Mouse (Mus musculus): Measurements from ENCODE around the gene Nemp2. TPM values are rescaled to one million over a fixed set of nuclear protein-coding genes. Genes with fewer than 3 reads are reported as not detected.
A peak's percentile ranks its signal among the peaks of the same experiment; 100 is the strongest.

Gene Nemp2
- polyA plus RNA-seq (2015; fragmentation: Nextera tagmentation; extraction: Ambion mirVana) = 1.6 and 2.4 TPM in 2 replicates

- Histone ChIP-seq H3K27ac (peak within 1 kb of the TSS; percentile 69; the same call in 1 of the 2 replicates), H3K4me2 (peak within 1 kb of the TSS; percentile 74), H3K27me3 (no peaks in the 10 kb centered on the region), H3K4me3 (replicated peaks) (peak within 1 kb of the TSS; percentile 87), H3K4me1 (replicated peaks) (peaks cover 11% of the 10 kb centered on the region), H3K9me3 (replicated peaks) (no peaks in the 10 kb centered on the region), H3K36me3 (peaks cover 4% of the 10 kb centered on the region; the same call in 1 of the 2 replicates), H3K9ac (peak within 1 kb of the TSS; percentile 82)
- peak; percentile 81 for DNase-seq
- WGBS (ENCODE audit: insufficient replicate concordance) = under 1% methylated on average over 44 of the region's 44 CpGs
- ATAC-seq (ENCODE audit: low read depth) = peak; percentile 92
Measured at GRCm38 (mm10) chr1:52630248-52630936, at the start of gene Nemp2. Nemp2 (plus strand) TSS chr1:52630703.

GRCm38 (mm10) chr1:52581744-52582143, 48.8 kb upstream of the Nemp2 start:
- DNase-seq (no peak), ATAC-seq (ENCODE audit: low read depth) (no peak)
- no peaks in the 10 kb centered on the region for H3K36me3 ChIP-seq
- no peak overlapping the region for H3K27ac ChIP-seq
- H3K27me3 ChIP-seq = no peaks in the 10 kb centered on the region
- H3K9me3 ChIP-seq (replicated peaks) = no peaks in the 10 kb centered on the region
- WGBS (ENCODE audit: insufficient replicate concordance) = 49% methylated on average over 6 of the region's 6 CpGs
- H3K4me1 ChIP-seq (replicated peaks) = peaks cover 15% of the 10 kb centered on the region; the same call in 1 of the 2 replicates
- H3K4me3 ChIP-seq (replicated peaks) = no peak overlapping the region
- H3K4me2 ChIP-seq = no peak overlapping the region
- H3K9ac ChIP-seq = no peak overlapping the region

DNA sequence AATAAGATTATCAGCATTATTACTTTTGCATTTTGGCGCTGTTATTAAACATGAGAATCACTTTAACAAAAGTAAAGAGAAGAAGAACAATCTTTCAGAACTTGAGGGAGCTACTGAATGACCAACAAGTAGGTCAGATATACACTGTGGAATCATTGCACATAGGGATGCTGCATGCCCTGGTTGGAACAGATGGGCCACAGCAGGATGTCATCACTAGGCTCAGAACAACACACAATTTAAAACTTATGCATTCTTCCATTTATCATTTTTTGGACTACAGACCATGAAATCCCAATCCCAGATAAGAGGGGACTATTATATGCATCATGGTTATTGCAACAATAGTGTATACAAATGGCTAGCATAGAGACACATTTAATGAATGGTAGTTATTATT, 47.6 kb upstream of the Nemp2 start:
- WGBS (ENCODE audit: insufficient replicate concordance) = 74% methylated on average over 1 of the region's 1 CpGs
- H3K4me2 ChIP-seq = no peak overlapping the region
- peaks cover 10% of the 10 kb centered on the region; the same call in 1 of the 2 replicates for H3K4me1 ChIP-seq (replicated peaks)
- DNase-seq = no peak
- H3K9me3 ChIP-seq (replicated peaks) = no peaks in the 10 kb centered on the region
- no peak overlapping the region for H3K27ac ChIP-seq
- H3K27me3 ChIP-seq = no peaks in the 10 kb centered on the region
- H3K4me3 ChIP-seq (replicated peaks) = no peak overlapping the region
- no peak for ATAC-seq (ENCODE audit: low read depth)
- H3K9ac ChIP-seq = no peak overlapping the region
- no peaks in the 10 kb centered on the region for H3K36me3 ChIP-seq

- Histone ChIP-seq H3K4me2 (no peak overlapping the region), H3K27me3 (no peaks in the 10 kb centered on the region), H3K36me3 (no peaks in the 10 kb centered on the region), H3K4me1 (replicated peaks) (peaks cover 10% of the 10 kb centered on the region; the same call in 1 of the 2 replicates), H3K27ac (no peak overlapping the region), H3K9ac (no peak overlapping the region), H3K4me3 (replicated peaks) (no peak overlapping the region), H3K9me3 (replicated peaks) (no peaks in the 10 kb centered on the region)
- WGBS (ENCODE audit: insufficient replicate concordance) = 60% methylated on average over 11 of the region's 11 CpGs
- DNase-seq = no peak
- ATAC-seq (ENCODE audit: low read depth) = no peak
Measured at GRCm38 (mm10) chr1:52596982-52597646, 33.4 kb upstream of the Nemp2 start.

DNA sequence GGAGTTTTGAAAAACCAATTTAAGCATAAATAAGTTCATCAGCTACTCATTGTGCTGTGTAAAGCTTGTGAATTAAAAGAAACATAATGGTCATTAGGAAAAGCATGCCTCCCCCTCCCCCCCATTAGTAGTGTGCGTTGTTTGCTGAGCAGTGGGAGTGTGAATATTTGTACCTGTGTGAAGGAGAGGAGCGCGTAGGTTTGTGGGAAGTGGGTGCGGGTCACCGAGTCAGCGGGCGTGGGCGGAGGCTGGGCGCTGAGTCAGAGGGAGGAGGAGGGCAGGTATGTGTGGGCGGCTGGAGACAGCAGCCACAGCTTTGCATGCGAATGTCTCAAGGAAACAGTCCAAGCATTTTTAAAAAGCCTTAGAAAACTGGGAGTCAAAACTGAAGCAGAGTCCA, 32.7 kb upstream of the Nemp2 start:
- H3K4me3 ChIP-seq (replicated peaks) = no peak overlapping the region

DNA sequence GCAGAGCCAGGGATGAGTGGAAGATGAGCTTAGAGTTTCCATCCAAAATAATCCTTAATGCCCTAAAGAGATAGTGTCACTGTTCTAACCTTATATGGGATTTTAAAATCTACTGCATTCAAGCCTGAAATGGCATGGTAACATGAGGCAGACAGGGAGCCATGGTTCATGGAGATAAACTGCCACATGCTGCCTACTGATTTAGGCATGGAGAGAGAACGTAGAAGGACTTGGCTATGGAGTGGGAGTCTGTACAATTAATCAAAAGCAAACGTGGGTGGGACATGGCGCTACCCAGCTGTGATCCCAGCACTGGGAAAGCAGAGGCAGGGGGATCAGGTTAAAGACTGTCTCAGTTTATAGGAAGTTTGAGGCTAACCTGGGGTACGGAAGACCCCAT, 32.1 kb upstream of the Nemp2 start:
- Histone ChIP-seq H3K4me2 (no peak overlapping the region), H3K4me3 (replicated peaks) (no peak overlapping the region), H3K27me3 (no peaks in the 10 kb centered on the region), H3K36me3 (no peaks in the 10 kb centered on the region), H3K9ac (no peak overlapping the region), H3K4me1 (replicated peaks) (peaks cover 10% of the 10 kb centered on the region; the same call in 1 of the 2 replicates), H3K27ac (no peak overlapping the region), H3K9me3 (replicated peaks) (no peaks in the 10 kb centered on the region)
- no peak for ATAC-seq (ENCODE audit: low read depth)
- WGBS (ENCODE audit: insufficient replicate concordance) = 61% methylated on average over 4 of the region's 4 CpGs
- DNase-seq = no peak

More for the DNA sequence above, 32.7 kb upstream of the Nemp2 start:
- peaks cover 10% of the 10 kb centered on the region; the same call in 1 of the 2 replicates for H3K4me1 ChIP-seq (replicated peaks)
- no peak overlapping the region for H3K9ac ChIP-seq
- no peak overlapping the region for H3K27ac ChIP-seq
- no peak for ATAC-seq (ENCODE audit: low read depth)
- H3K27me3 ChIP-seq = no peaks in the 10 kb centered on the region
- H3K4me2 ChIP-seq = peak overlapping the region; percentile 28
- 38% methylated on average over 11 of the region's 11 CpGs for WGBS (ENCODE audit: insufficient replicate concordance)
- H3K9me3 ChIP-seq (replicated peaks) = no peaks in the 10 kb centered on the region
- no peaks in the 10 kb centered on the region for H3K36me3 ChIP-seq
- no peak for DNase-seq

- H3K4me2 ChIP-seq = no peak overlapping the region
- no peak overlapping the region for H3K27ac ChIP-seq
- ATAC-seq (ENCODE audit: low read depth) = no peak
- peaks cover 10% of the 10 kb centered on the region; the same call in 1 of the 2 replicates for H3K4me1 ChIP-seq (replicated peaks)
- WGBS (ENCODE audit: insufficient replicate concordance) = 48% methylated on average over 3 of the region's 3 CpGs
- DNase-seq = no peak
- H3K36me3 ChIP-seq = no peaks in the 10 kb centered on the region
- no peaks in the 10 kb centered on the region for H3K9me3 ChIP-seq (replicated peaks)
- no peaks in the 10 kb centered on the region for H3K27me3 ChIP-seq
- H3K4me3 ChIP-seq (replicated peaks) = no peak overlapping the region
- H3K9ac ChIP-seq = no peak overlapping the region
Measured at GRCm38 (mm10) chr1:52601496-52601895, 29.0 kb upstream of the Nemp2 start.

DNA sequence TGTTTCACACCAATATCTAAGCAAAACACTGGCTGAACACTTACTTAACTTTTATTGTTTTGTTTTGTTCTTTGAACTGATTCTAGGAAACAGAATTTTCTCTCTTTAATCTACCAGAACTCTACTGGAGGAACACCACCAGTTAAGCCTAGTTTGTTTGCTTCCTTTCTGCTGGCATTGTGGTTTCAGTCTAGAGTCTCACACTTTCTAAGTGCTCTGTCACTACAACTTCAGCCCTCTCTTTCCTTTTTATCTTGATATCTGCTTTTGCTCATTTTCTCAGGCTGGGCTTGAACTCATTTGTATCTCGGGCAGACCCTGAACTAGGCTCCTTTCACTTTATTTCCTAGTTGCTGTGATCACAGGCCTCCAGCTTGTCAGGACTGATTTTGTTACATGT, 22.8 kb upstream of the Nemp2 start:
- Histone ChIP-seq H3K9me3 (replicated peaks) (0 out of 2 replicates have a peak, but pooled peaks cover 5% of the 10 kb centered on the region), H3K27me3 (no peaks in the 10 kb centered on the region), H3K27ac (no peak overlapping the region), H3K4me1 (replicated peaks) (no peaks in the 10 kb centered on the region), H3K4me3 (replicated peaks) (no peak overlapping the region), H3K36me3 (no peaks in the 10 kb centered on the region), H3K4me2 (no peak overlapping the region), H3K9ac (no peak overlapping the region)
- WGBS (ENCODE audit: insufficient replicate concordance) = 23% methylated on average over 1 of the region's 1 CpGs
- DNase-seq = no peak
- ATAC-seq (ENCODE audit: low read depth) = no peak

- Histone ChIP-seq H3K4me2 (no peak overlapping the region), H3K9me3 (replicated peaks) (0 out of 2 replicates have a peak, but pooled peaks cover 5% of the 10 kb centered on the region), H3K4me3 (replicated peaks) (no peak overlapping the region), H3K27me3 (no peaks in the 10 kb centered on the region), H3K36me3 (no peaks in the 10 kb centered on the region), H3K4me1 (replicated peaks) (no peaks in the 10 kb centered on the region), H3K27ac (no peak overlapping the region), H3K9ac (no peak overlapping the region)
- WGBS (ENCODE audit: insufficient replicate concordance) = 71% methylated on average over 4 of the region's 4 CpGs
- ATAC-seq (ENCODE audit: low read depth) = no peak
- DNase-seq = no peak
Measured at GRCm38 (mm10) chr1:52608486-52608885, 22.0 kb upstream of the Nemp2 start.

DNA sequence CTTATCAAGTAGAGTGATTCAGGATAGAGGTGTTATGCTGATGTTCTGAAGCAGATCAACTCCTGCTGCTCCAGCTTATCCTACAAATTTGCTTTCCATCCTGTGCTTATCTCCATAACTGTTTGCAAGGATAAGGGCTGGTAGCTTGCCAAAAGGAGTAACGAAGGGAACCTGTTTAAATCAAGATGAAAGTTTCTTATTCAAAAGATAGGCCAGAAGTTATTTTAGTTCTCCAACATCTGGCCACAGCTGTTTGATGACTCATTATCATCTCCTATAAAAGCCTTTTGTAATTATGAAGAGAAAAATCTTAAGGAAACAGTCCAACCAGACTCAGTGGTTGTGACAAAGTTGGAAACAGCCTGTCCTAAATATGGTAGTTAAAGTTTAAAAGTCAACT, 12.3 kb upstream of the Nemp2 start:
- ATAC-seq (ENCODE audit: low read depth) = no peak
- no peak overlapping the region for H3K9ac ChIP-seq
- 34% methylated on average over 1 of the region's 1 CpGs for WGBS (ENCODE audit: insufficient replicate concordance)
- DNase-seq = no peak
- no peaks in the 10 kb centered on the region for H3K36me3 ChIP-seq
- no peak overlapping the region for H3K4me3 ChIP-seq (replicated peaks)
- no peaks in the 10 kb centered on the region for H3K4me1 ChIP-seq (replicated peaks)
- H3K4me2 ChIP-seq = no peak overlapping the region
- no peaks in the 10 kb centered on the region for H3K27me3 ChIP-seq
- H3K27ac ChIP-seq = no peak overlapping the region
- no peaks in the 10 kb centered on the region for H3K9me3 ChIP-seq (replicated peaks)

DNA sequence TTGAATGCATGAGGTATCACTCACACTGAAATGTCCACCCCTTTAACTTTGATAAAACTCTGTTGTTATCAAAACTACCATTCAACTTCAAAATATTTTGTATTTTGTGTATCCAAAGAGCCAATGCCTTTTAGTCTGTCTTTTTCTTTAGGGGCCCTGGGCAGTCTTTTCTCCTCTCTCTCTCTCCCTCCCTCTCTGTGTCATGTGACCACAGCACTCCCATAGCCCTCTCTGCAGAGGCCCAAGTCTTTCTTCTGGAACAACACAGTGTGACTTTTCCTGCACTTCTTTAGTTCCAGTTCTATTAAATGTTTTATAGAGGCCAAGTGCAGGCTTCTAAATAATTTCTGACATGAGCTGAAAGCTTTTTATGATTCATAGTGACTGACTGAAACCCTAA, 10.1 kb upstream of the Nemp2 start:
- Histone ChIP-seq H3K27me3 (no peaks in the 10 kb centered on the region), H3K27ac (no peak overlapping the region)

More for the DNA sequence above, 10.1 kb upstream of the Nemp2 start:
- H3K4me2 ChIP-seq = no peak overlapping the region
- no peaks in the 10 kb centered on the region for H3K9me3 ChIP-seq (replicated peaks)
- H3K4me3 ChIP-seq (replicated peaks) = no peak overlapping the region
- DNase-seq (no peak), ATAC-seq (ENCODE audit: low read depth) (no peak)
- no peaks in the 10 kb centered on the region for H3K4me1 ChIP-seq (replicated peaks)
- no peak overlapping the region for H3K9ac ChIP-seq
- no peaks in the 10 kb centered on the region for H3K36me3 ChIP-seq

All from liver, embryonic 13.5 days (tissue).